Mouse (Mus musculus): ENCODE data around the gene Cdc27. TPM values are rescaled to one million over a fixed set of nuclear protein-coding genes. Genes with fewer than 3 reads are reported as not detected.

Gene Cdc27
- 47.5 TPM for polyA plus RNA-seq (2017; shearing (Covaris generic))

GRCm38 (mm10) chr11:104550406-104550974 is at the start of gene Cdc27, which contains the start of gene Myl4:
Gene Cdc27, minus strand, starts transcription at chr11:104550620.
Gene Myl4, plus strand, starts transcription at chr11:104550663.

GRCm38 (mm10) chr11:104468751-104469268 is 81.6 kb downstream of the Cdc27 start, which contains the start of gene Kansl1:
Gene Kansl1, minus strand, starts transcription at chr11:104468861.

Other genes starting within 250 kb of the Cdc27 start
- gene Kansl1, start 81.8 kb downstream of the Cdc27 start, polyA plus RNA-seq (2017; shearing (Covaris generic)) = 118 TPM
- 3.2 TPM for gene Myl4, start within 50 bp of the Cdc27 start, polyA plus RNA-seq (2017; shearing (Covaris generic))
- gene Itgb3, start 57.4 kb upstream of the Cdc27 start, polyA plus RNA-seq (2017; shearing (Covaris generic)) = 58.3 TPM
- gene Gm11639, start 135.1 kb upstream of the Cdc27 start, polyA plus RNA-seq (2017; shearing (Covaris generic)) = 0.21 TPM

Measured in naive thymus-derived CD4-positive, alpha-beta T cell, adult 5 months (primary cell).